Mouse (Mus musculus): ENCODE results near the gene Olfr714. TPM values are rescaled to one million over a fixed set of nuclear protein-coding genes. Genes with fewer than 3 reads are reported as not detected.

Olfr714 gene
- not detected in 2 replicates for polyA plus RNA-seq (2014; fragmentation: Nextera tagmentation; extraction: Ambion mirVana)

DNA sequence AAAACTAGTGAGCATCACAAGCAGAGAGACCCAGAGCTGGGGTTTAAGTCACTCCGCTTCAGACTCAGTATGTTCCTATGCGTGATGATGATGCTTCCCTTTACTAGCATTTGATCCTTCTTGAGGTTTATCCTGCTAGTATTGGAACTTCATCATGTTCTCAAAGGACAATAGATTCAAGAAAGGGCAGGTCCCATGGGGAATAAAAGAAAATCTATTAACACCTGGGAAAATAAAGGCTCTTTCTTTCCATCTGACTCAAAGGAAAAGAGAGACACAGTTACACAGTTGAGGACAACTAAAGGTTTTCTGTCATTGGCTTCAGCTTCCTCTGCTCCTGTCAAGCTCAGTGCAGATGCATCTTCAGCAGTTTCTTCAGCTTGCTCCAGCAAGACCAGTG is at the start of gene Olfr714:
Olfr714 (plus strand) TSS at position 301 of the 400 bp plus-strand sequence.
- H3K9ac ChIP-seq (ENCODE audit: low read length), result no peak within 1 kb of the TSS
- 0 out of 2 replicates have a peak, but pooled peaks cover 10% of the 10 kb centered on the region for H3K9me3 ChIP-seq (ENCODE audit: control insufficient read depth, low read length)
- no peak within 1 kb of the TSS for H3K4me3 ChIP-seq (ENCODE audit: control insufficient read depth in 1 of 2, insufficient read depth in 1 of 2, low read depth in 1 of 2, low read length in 2 of 2)
- H3K4me2 ChIP-seq (ENCODE audit: low read length), result no peak within 1 kb of the TSS
- 76% methylated on average over 2 of the region's 2 CpGs for WGBS
- no peak within 1 kb of the TSS for H3K27ac ChIP-seq (replicated peaks in 1 of 2; ENCODE audit: control insufficient read depth in 1 of 2, insufficient read depth in 1 of 2, low read depth in 2 of 2, low read length in 2 of 2)
- no peak for ATAC-seq (ENCODE audit: insufficient number of reproducible peaks, insufficient read depth, low FRiP score, low read depth)
- no peaks in the 10 kb centered on the region for H3K4me1 ChIP-seq (ENCODE audit: control insufficient read depth in 2 of 2, insufficient read depth in 2 of 2, low read length in 2 of 2)
- no peaks in the 10 kb centered on the region for H3K27me3 ChIP-seq (ENCODE audit: control insufficient read depth, insufficient read depth, low read length)
- H3K36me3 ChIP-seq (ENCODE audit: control insufficient read depth, insufficient read depth, low read length), result no peaks in the 10 kb centered on the region

DNA sequence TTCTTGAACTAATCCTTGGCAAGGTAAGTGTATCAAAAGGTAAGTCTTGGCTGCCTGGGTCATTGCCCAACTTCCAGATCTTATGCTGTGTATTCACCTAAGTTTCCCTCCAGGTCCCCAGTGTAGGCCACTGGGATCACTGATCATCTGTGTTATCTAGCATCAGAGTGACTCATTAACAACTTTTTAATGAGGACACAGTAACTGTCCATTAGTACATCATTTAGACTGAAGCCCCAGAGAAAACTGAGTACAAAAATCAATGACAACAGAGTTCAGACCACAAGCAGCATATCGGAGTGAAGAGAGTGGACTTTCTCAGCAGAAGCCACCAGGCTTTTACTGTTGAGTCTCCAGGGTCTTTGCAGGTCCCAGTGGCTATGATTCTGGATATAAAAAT is 39.9 kb upstream of the Olfr714 start, which contains the start of gene Olfr713:
Olfr713 (plus strand) TSS at position 301 of the 400 bp plus-strand sequence.
- H3K4me2 ChIP-seq (ENCODE audit: low read length), result no peak within 1 kb of the TSS
- H3K9ac ChIP-seq (ENCODE audit: low read length), result no peak within 1 kb of the TSS
- H3K4me3 ChIP-seq (ENCODE audit: control insufficient read depth in 1 of 2, insufficient read depth in 1 of 2, low read depth in 1 of 2, low read length in 2 of 2), result no peak within 1 kb of the TSS
- no peaks in the 10 kb centered on the region for H3K36me3 ChIP-seq (ENCODE audit: control insufficient read depth, insufficient read depth, low read length)
- no peaks in the 10 kb centered on the region for H3K4me1 ChIP-seq (ENCODE audit: control insufficient read depth in 2 of 2, insufficient read depth in 2 of 2, low read length in 2 of 2)
- no peaks in the 10 kb centered on the region for H3K9me3 ChIP-seq (ENCODE audit: control insufficient read depth, low read length)
- no peak within 1 kb of the TSS for H3K27ac ChIP-seq (replicated peaks in 1 of 2; ENCODE audit: control insufficient read depth in 1 of 2, insufficient read depth in 1 of 2, low read depth in 2 of 2, low read length in 2 of 2)
- no peaks in the 10 kb centered on the region for H3K27me3 ChIP-seq (ENCODE audit: control insufficient read depth, insufficient read depth, low read length)
- WGBS, result 79% methylated on average over 1 of the region's 1 CpGs
- no peak for ATAC-seq (ENCODE audit: insufficient number of reproducible peaks, insufficient read depth, low FRiP score, low read depth)

DNA sequence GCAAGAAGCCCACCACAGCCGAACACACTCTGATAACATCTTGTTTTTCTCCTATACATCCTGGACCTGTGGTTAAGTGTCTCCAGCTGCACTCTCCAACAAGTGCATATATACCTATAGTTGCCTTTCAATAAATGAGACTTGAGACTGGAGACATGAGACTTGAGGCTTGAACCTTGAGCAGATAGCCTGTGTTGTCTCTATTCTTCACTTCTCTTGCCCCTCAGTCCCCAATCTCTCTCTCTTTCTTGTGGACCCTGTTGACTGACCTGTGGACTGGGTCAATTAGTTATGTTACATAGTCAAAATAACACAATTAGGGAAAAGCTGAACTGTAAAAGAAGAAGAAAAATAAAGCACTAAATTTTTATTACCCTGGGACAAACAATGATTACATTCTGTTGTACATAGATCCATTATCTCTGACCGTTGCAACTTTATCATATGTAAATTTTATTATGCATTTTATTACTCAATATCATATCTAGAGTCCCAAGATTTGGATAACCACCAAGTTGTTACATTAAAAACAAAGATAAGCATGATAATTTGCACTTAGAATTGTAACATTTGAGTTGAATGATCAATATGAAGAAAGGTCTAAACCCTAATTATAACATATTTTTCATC is 30.7 kb upstream of the Olfr714 start:
- H3K27me3 ChIP-seq (ENCODE audit: control insufficient read depth, insufficient read depth, low read length), result no peaks in the 10 kb centered on the region
- no peaks in the 10 kb centered on the region for H3K9me3 ChIP-seq (ENCODE audit: control insufficient read depth, low read length)
- WGBS, result 50% methylated on average over 2 of the region's 2 CpGs
- H3K27ac ChIP-seq (replicated peaks in 1 of 2; ENCODE audit: control insufficient read depth in 1 of 2, insufficient read depth in 1 of 2, low read depth in 2 of 2, low read length in 2 of 2), result no peak overlapping the region
- no peaks in the 10 kb centered on the region for H3K36me3 ChIP-seq (ENCODE audit: control insufficient read depth, insufficient read depth, low read length)
- no peak overlapping the region for H3K4me2 ChIP-seq (ENCODE audit: low read length)
- H3K4me3 ChIP-seq (ENCODE audit: control insufficient read depth in 1 of 2, insufficient read depth in 1 of 2, low read depth in 1 of 2, low read length in 2 of 2), result no peak overlapping the region
- H3K9ac ChIP-seq (ENCODE audit: low read length), result no peak overlapping the region
- no peak for ATAC-seq (ENCODE audit: insufficient number of reproducible peaks, insufficient read depth, low FRiP score, low read depth)
- H3K4me1 ChIP-seq (ENCODE audit: control insufficient read depth in 2 of 2, insufficient read depth in 2 of 2, low read length in 2 of 2), result no peaks in the 10 kb centered on the region

DNA sequence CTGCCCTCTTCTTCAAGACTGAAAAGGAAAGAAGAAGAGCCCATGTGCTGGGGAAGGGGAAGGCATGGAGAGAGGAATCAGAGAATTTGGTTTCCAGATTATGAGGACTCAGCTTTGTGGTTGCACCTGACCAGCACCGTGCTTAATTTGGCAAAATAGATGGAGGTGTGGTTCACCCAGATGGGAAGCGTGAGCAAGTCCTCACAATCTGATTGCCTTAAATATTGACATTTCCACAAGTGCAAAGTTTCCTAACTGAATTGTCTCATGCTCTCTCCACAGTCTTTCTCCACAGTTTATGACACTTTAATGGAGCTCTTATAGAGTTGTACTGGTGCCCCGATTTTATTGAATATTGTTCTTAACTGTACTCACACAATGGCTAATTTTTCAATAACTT is 27.6 kb upstream of the Olfr714 start:
- ATAC-seq (ENCODE audit: insufficient number of reproducible peaks, insufficient read depth, low FRiP score, low read depth), result no peak
- H3K4me1 ChIP-seq (ENCODE audit: control insufficient read depth in 2 of 2, insufficient read depth in 2 of 2, low read length in 2 of 2), result no peaks in the 10 kb centered on the region
- no peak overlapping the region for H3K27ac ChIP-seq (replicated peaks in 1 of 2; ENCODE audit: control insufficient read depth in 1 of 2, insufficient read depth in 1 of 2, low read depth in 2 of 2, low read length in 2 of 2)
- H3K27me3 ChIP-seq (ENCODE audit: control insufficient read depth, insufficient read depth, low read length), result no peaks in the 10 kb centered on the region
- H3K9ac ChIP-seq (ENCODE audit: low read length), result no peak overlapping the region
- no peak overlapping the region for H3K4me2 ChIP-seq (ENCODE audit: low read length)
- H3K9me3 ChIP-seq (ENCODE audit: control insufficient read depth, low read length), result no peaks in the 10 kb centered on the region
- H3K36me3 ChIP-seq (ENCODE audit: control insufficient read depth, insufficient read depth, low read length), result no peaks in the 10 kb centered on the region
- H3K4me3 ChIP-seq (ENCODE audit: control insufficient read depth in 1 of 2, insufficient read depth in 1 of 2, low read depth in 1 of 2, low read length in 2 of 2), result no peak overlapping the region
- WGBS, result 78% methylated on average over 3 of the region's 3 CpGs

DNA sequence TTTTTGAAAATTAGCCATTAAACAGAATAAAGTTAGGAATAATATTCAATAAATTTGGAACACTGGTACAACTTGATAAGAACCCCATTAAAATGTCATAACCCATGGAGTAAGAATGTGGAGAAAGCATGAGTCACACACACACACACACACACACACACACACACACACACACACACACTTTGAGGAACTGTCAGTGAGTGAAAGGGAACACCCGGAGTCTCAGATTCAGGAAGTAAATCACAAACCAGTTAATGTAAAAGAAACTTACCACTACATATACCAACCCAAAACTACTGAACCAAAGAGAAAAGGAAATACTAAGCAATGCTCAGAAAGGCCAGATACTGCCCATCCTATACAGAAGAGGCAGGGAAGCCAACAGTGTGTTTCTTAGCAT is 26.4 kb upstream of the Olfr714 start:
- H3K4me2 ChIP-seq (ENCODE audit: low read length), result no peak overlapping the region
- no peak overlapping the region for H3K4me3 ChIP-seq (ENCODE audit: control insufficient read depth in 1 of 2, insufficient read depth in 1 of 2, low read depth in 1 of 2, low read length in 2 of 2)
- no peak overlapping the region for H3K27ac ChIP-seq (replicated peaks in 1 of 2; ENCODE audit: control insufficient read depth in 1 of 2, insufficient read depth in 1 of 2, low read depth in 2 of 2, low read length in 2 of 2)
- ATAC-seq (ENCODE audit: insufficient number of reproducible peaks, insufficient read depth, low FRiP score, low read depth), result no peak
- no peaks in the 10 kb centered on the region for H3K9me3 ChIP-seq (ENCODE audit: control insufficient read depth, low read length)
- H3K4me1 ChIP-seq (ENCODE audit: control insufficient read depth in 2 of 2, insufficient read depth in 2 of 2, low read length in 2 of 2), result no peaks in the 10 kb centered on the region
- no peaks in the 10 kb centered on the region for H3K27me3 ChIP-seq (ENCODE audit: control insufficient read depth, insufficient read depth, low read length)
- no peaks in the 10 kb centered on the region for H3K36me3 ChIP-seq (ENCODE audit: control insufficient read depth, insufficient read depth, low read length)
- 69% methylated on average over 1 of the region's 1 CpGs for WGBS
- H3K9ac ChIP-seq (ENCODE audit: low read length), result no peak overlapping the region

DNA sequence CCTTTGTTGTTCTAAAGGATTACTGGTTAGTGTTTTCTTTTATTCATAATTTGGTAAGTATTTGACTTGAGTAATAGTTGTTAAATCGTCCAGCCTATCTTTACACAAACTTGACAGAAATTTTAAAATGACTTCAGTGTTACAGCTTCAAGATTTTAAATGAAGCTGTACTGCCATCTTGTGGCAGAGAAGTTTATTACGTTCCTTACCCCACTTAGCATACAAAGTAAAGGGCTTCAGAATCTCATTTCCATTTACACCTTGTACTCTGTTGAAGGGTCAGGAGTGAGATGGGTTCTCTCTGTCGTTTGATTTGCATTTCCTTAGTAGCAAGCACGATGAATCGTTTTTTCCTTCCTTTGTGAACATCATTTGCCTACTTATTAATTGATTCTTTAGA is 24.9 kb upstream of the Olfr714 start:
- 5% methylated on average over 5 of the region's 5 CpGs for WGBS

DNA sequence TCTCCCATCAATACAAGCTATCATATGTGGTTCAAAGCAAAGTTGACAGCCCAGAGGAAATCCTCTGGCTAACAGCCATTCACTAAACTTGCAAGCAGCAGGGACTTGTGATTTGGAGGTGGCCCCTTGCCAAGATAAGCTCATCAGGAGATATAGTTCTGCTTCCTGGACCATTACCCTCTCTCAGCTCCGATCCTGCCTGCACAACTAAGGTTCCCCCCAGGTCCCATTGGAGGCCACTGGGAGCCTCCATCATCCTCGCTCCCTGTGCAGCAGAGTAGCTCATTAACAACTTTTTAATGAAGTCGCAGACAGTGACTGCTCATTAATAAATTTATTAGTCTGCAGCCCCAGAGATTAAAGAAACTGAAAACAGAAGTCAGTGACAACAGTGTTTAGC is 23.2 kb upstream of the Olfr714 start:
- H3K27ac ChIP-seq (replicated peaks in 1 of 2; ENCODE audit: control insufficient read depth in 1 of 2, insufficient read depth in 1 of 2, low read depth in 2 of 2, low read length in 2 of 2), result no peak overlapping the region
- H3K4me1 ChIP-seq (ENCODE audit: control insufficient read depth in 2 of 2, insufficient read depth in 2 of 2, low read length in 2 of 2), result no peaks in the 10 kb centered on the region
- H3K4me3 ChIP-seq (ENCODE audit: control insufficient read depth in 1 of 2, insufficient read depth in 1 of 2, low read depth in 1 of 2, low read length in 2 of 2), result no peak overlapping the region
- no peak overlapping the region for H3K4me2 ChIP-seq (ENCODE audit: low read length)
- H3K27me3 ChIP-seq (ENCODE audit: control insufficient read depth, insufficient read depth, low read length), result no peaks in the 10 kb centered on the region
- ATAC-seq (ENCODE audit: insufficient number of reproducible peaks, insufficient read depth, low FRiP score, low read depth), result no peak
- no peaks in the 10 kb centered on the region for H3K36me3 ChIP-seq (ENCODE audit: control insufficient read depth, insufficient read depth, low read length)
- H3K9me3 ChIP-seq (ENCODE audit: control insufficient read depth, low read length), result no peaks in the 10 kb centered on the region
- WGBS, result 27% methylated on average over 3 of the region's 3 CpGs
- H3K9ac ChIP-seq (ENCODE audit: low read length), result no peak overlapping the region

More for the DNA sequence above, 24.9 kb upstream of the Olfr714 start:
- ATAC-seq (ENCODE audit: insufficient number of reproducible peaks, insufficient read depth, low FRiP score, low read depth), result no peak
- no peak overlapping the region for H3K9ac ChIP-seq (ENCODE audit: low read length)
- H3K4me1 ChIP-seq (ENCODE audit: control insufficient read depth in 2 of 2, insufficient read depth in 2 of 2, low read length in 2 of 2), result no peaks in the 10 kb centered on the region
- H3K36me3 ChIP-seq (ENCODE audit: control insufficient read depth, insufficient read depth, low read length), result no peaks in the 10 kb centered on the region
- no peak overlapping the region for H3K27ac ChIP-seq (replicated peaks in 1 of 2; ENCODE audit: control insufficient read depth in 1 of 2, insufficient read depth in 1 of 2, low read depth in 2 of 2, low read length in 2 of 2)
- H3K4me2 ChIP-seq (ENCODE audit: low read length), result no peak overlapping the region
- no peaks in the 10 kb centered on the region for H3K27me3 ChIP-seq (ENCODE audit: control insufficient read depth, insufficient read depth, low read length)
- no peak overlapping the region for H3K4me3 ChIP-seq (ENCODE audit: control insufficient read depth in 1 of 2, insufficient read depth in 1 of 2, low read depth in 1 of 2, low read length in 2 of 2)
- no peaks in the 10 kb centered on the region for H3K9me3 ChIP-seq (ENCODE audit: control insufficient read depth, low read length)

DNA sequence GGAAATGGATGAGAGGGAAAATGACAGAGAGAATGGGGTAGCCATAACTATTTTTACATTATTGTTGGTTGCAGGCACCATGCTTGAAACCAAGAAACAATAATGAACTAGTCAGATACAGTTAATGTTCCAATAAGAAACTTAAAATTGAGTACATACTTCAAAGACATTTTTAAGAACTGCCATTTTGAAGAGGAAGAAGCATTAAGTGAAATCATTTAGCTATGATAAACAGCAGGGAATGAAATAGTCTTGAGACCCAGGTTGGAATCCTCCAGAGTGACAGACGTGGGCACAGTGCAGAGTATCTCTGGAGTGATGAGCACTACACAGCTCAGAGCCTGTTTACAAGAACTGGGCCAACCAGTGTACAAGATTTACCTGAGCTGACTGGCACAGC is 22.1 kb downstream of the Olfr714 start, which contains the start of gene Olfr17:
Olfr17 (plus strand) TSS at position 301 of the 400 bp plus-strand sequence.
- no peak within 1 kb of the TSS for H3K4me2 ChIP-seq (ENCODE audit: low read length)
- no peaks in the 10 kb centered on the region for H3K27me3 ChIP-seq (ENCODE audit: control insufficient read depth, insufficient read depth, low read length)
- H3K27ac ChIP-seq (replicated peaks in 1 of 2; ENCODE audit: control insufficient read depth in 1 of 2, insufficient read depth in 1 of 2, low read depth in 2 of 2, low read length in 2 of 2), result no peak within 1 kb of the TSS
- no peaks in the 10 kb centered on the region for H3K4me1 ChIP-seq (ENCODE audit: control insufficient read depth in 2 of 2, insufficient read depth in 2 of 2, low read length in 2 of 2)
- no peak for ATAC-seq (ENCODE audit: insufficient number of reproducible peaks, insufficient read depth, low FRiP score, low read depth)
- H3K9me3 ChIP-seq (ENCODE audit: control insufficient read depth, low read length), result no peaks in the 10 kb centered on the region
- no peak within 1 kb of the TSS for H3K9ac ChIP-seq (ENCODE audit: low read length)
- WGBS, result 47% methylated on average over 1 of the region's 1 CpGs
- no peaks in the 10 kb centered on the region for H3K36me3 ChIP-seq (ENCODE audit: control insufficient read depth, insufficient read depth, low read length)
- H3K4me3 ChIP-seq (ENCODE audit: control insufficient read depth in 1 of 2, insufficient read depth in 1 of 2, low read depth in 1 of 2, low read length in 2 of 2), result no peak within 1 kb of the TSS
